Mouse (Mus musculus) forebrain, embryonic 11.5 days (tissue): ENCODE data around the gene Rnf11. TPM values are rescaled to one million over a fixed set of nuclear protein-coding genes. Genes with fewer than 3 reads are reported as not detected.

Source experiments
- ATAC-seq: fragments of 200-750 bp; cut with Nextera tagmentation; replicated peaks from 2 replicates; pipeline ENCODE4 v1.8.0; 2017; ENCODE audit warnings: moderate TSS enrichment; ENCODE audit not compliant: low FRiP score
- DNase-seq: peaks from one replicate; pipeline ENCODE4 v3.0.0-alpha.2; 2017; ENCODE audit warnings: low spot score
- H3K27ac ChIP-seq: fragments of 300-500 bp; sonication (generic); 2 replicates; pipeline ENCODE4 v1.5.1; 2014; ENCODE audit warnings: low read depth, low read length
- H3K27me3 ChIP-seq: fragments of 300-500 bp; sonication (generic); 2 replicates; pipeline ENCODE4 v1.6.1; 2014; ENCODE audit warnings: mild to moderate bottlenecking, low read length, mixed read lengths; ENCODE audit not compliant: control insufficient read depth, insufficient read depth
- H3K36me3 ChIP-seq: fragments of 300-500 bp; sonication (generic); 2 replicates; pipeline ENCODE4 v1.6.1; 2014; ENCODE audit warnings: mild to moderate bottlenecking, low read length, moderate library complexity, mixed read lengths; ENCODE audit not compliant: control insufficient read depth, insufficient read depth
- H3K4me1 ChIP-seq: fragments of 300-500 bp; sonication (generic); replicated peaks from 2 replicates; pipeline ENCODE4 v1.6.1; 2014; ENCODE audit warnings: low read length, mixed read lengths; ENCODE audit not compliant: control insufficient read depth, insufficient read depth
- H3K4me2 ChIP-seq: fragments of 300-500 bp; sonication (generic); 2 replicates; pipeline ENCODE4 v1.6.1; 2014; ENCODE audit warnings: low read depth, mild to moderate bottlenecking, low read length, moderate library complexity, mixed read lengths; ENCODE audit not compliant: severe bottlenecking
- H3K4me3 ChIP-seq: fragments of 300-500 bp; sonication (generic); 2 replicates; pipeline ENCODE4 v1.5.1; 2014; ENCODE audit warnings: low read depth, low read length
- H3K9ac ChIP-seq: fragments of 300-500 bp; sonication (generic); 2 replicates; pipeline ENCODE4 v1.6.1; 2014; ENCODE audit warnings: low read length
- H3K9me3 ChIP-seq: fragments of 300-500 bp; sonication (generic); 2 replicates; pipeline ENCODE4 v1.6.1; 2016; ENCODE audit warnings: low read length, mixed read lengths; ENCODE audit not compliant: control insufficient read depth
- WGBS: fragments of 180-500 bp; shearing (Covaris S2); extraction: QIAGEN DNeasy Blood & Tissue Kit; methylation state at CpG from one replicate; pipeline ENCODE4 v1.1.7; 2014; 5-methylcytosine and 5-hydroxymethylcytosine counted together
- polyA plus RNA-seq: library from polyadenylated mRNA; unstranded; fragments of >200 nt; fragmentation: Nextera tagmentation; extraction: Ambion mirVana; gene quantifications from 2 replicates; pipeline ENCODE4 v1.2.1, GENCODE M21; 2014

Gene Rnf11
- 45.1 and 49.4 TPM in 2 replicates for polyA plus RNA-seq

- Histone ChIP-seq H3K27me3 (no peaks in the 10 kb centered on the region), H3K4me3 (no peak within 1 kb of the TSS), H3K9ac (no peak within 1 kb of the TSS), H3K36me3 (no peaks in the 10 kb centered on the region), H3K4me1 (no peaks in the 10 kb centered on the region), H3K27ac (no peak within 1 kb of the TSS), H3K4me2 (no peak within 1 kb of the TSS), H3K9me3 (no peaks in the 10 kb centered on the region)
- DNase-seq (no peak), ATAC-seq (no peak)
- 83% methylated on average over 3 of the region's 3 CpGs for WGBS
Observed at GRCm38 (mm10) chr4:109484621-109485020, at the start of gene Rnf11. Rnf11 (minus strand) TSS chr4:109484728.

- Histone ChIP-seq H3K9ac (no peak within 1 kb of the TSS), H3K4me1 (no peaks in the 10 kb centered on the region), H3K27ac (no peak within 1 kb of the TSS), H3K9me3 (no peaks in the 10 kb centered on the region), H3K4me3 (no peak within 1 kb of the TSS), H3K4me2 (0 out of 2 replicates have a peak within 1 kb of the TSS, but pooled peaks have one; percentile 1), H3K36me3 (no peaks in the 10 kb centered on the region), H3K27me3 (no peaks in the 10 kb centered on the region)
- 98% methylated on average over 2 of the region's 2 CpGs for WGBS
- no peak for ATAC-seq
- DNase-seq, result no peak
Observed at GRCm38 (mm10) chr4:109531111-109531510, 46.6 kb upstream of the Rnf11 start, which contains the start of gene 4930522H14Rik. 4930522H14Rik (minus strand) TSS chr4:109531297.

GRCm38 (mm10) chr4:109530245-109530816 is 45.8 kb upstream of the Rnf11 start:
- DNase-seq (no peak), ATAC-seq (0 out of 2 replicates have a peak, but pooled peaks have one; percentile 55)
- Histone ChIP-seq H3K4me2 (0 out of 2 replicates have a peak overlapping the region, but pooled peaks have one; percentile 1), H3K9ac (no peak overlapping the region), H3K4me1 (no peaks in the 10 kb centered on the region), H3K27me3 (no peaks in the 10 kb centered on the region), H3K36me3 (no peaks in the 10 kb centered on the region), H3K27ac (no peak overlapping the region), H3K4me3 (no peak overlapping the region), H3K9me3 (no peaks in the 10 kb centered on the region)
- WGBS, result 27% methylated on average over 15 of the region's 15 CpGs

GRCm38 (mm10) chr4:109504885-109505284 is 20.4 kb upstream of the Rnf11 start:
- Histone ChIP-seq H3K36me3 (no peaks in the 10 kb centered on the region), H3K9ac (no peak overlapping the region), H3K9me3 (no peaks in the 10 kb centered on the region), H3K4me3 (no peak overlapping the region), H3K4me2 (no peak overlapping the region), H3K27ac (no peak overlapping the region), H3K27me3 (no peaks in the 10 kb centered on the region), H3K4me1 (no peaks in the 10 kb centered on the region)
- peak; percentile 71; the same call in 1 of the 2 replicates for ATAC-seq
- DNase-seq, result peak; percentile 53
- 8% methylated on average over 5 of the region's 5 CpGs for WGBS

GRCm38 (mm10) chr4:109498476-109498875 is 13.9 kb upstream of the Rnf11 start:
- Histone ChIP-seq H3K4me1 (no peaks in the 10 kb centered on the region), H3K27ac (no peak overlapping the region), H3K36me3 (no peaks in the 10 kb centered on the region), H3K4me3 (no peak overlapping the region), H3K4me2 (no peak overlapping the region), H3K9me3 (no peaks in the 10 kb centered on the region), H3K9ac (no peak overlapping the region), H3K27me3 (no peaks in the 10 kb centered on the region)
- ATAC-seq, result no peak
- 87% methylated on average over 11 of the region's 11 CpGs for WGBS
- DNase-seq, result no peak

GRCm38 (mm10) chr4:109493581-109493980 is 9.1 kb upstream of the Rnf11 start:
- Histone ChIP-seq H3K9me3 (no peaks in the 10 kb centered on the region), H3K27me3 (no peaks in the 10 kb centered on the region), H3K9ac (no peak overlapping the region), H3K27ac (no peak overlapping the region), H3K4me1 (no peaks in the 10 kb centered on the region), H3K4me3 (no peak overlapping the region), H3K36me3 (no peaks in the 10 kb centered on the region), H3K4me2 (no peak overlapping the region)
- ATAC-seq (no peak), DNase-seq (no peak)

- no peaks in the 10 kb centered on the region for H3K36me3 ChIP-seq
- ATAC-seq (no peak), DNase-seq (no peak)
- H3K9ac ChIP-seq, result no peak overlapping the region
- no peaks in the 10 kb centered on the region for H3K9me3 ChIP-seq
- no peaks in the 10 kb centered on the region for H3K4me1 ChIP-seq
- WGBS, result 84% methylated on average over 1 of the region's 1 CpGs
- no peak overlapping the region for H3K4me3 ChIP-seq
- H3K27ac ChIP-seq, result no peak overlapping the region
- no peaks in the 10 kb centered on the region for H3K27me3 ChIP-seq
- H3K4me2 ChIP-seq, result no peak overlapping the region
Observed at GRCm38 (mm10) chr4:109488812-109489211, 4.3 kb upstream of the Rnf11 start.

GRCm38 (mm10) chr4:109482701-109483100 is 1.8 kb downstream of the Rnf11 start:
- Histone ChIP-seq H3K4me1 (no peaks in the 10 kb centered on the region), H3K9me3 (no peaks in the 10 kb centered on the region), H3K9ac (no peak overlapping the region), H3K27ac (no peak overlapping the region), H3K4me3 (no peak overlapping the region), H3K27me3 (no peaks in the 10 kb centered on the region), H3K4me2 (no peak overlapping the region), H3K36me3 (no peaks in the 10 kb centered on the region)
- DNase-seq (no peak), ATAC-seq (no peak)
- WGBS, result 89% methylated on average over 1 of the region's 1 CpGs

GRCm38 (mm10) chr4:109481424-109481823 is 3.1 kb downstream of the Rnf11 start:
- H3K4me2 ChIP-seq, result no peak overlapping the region
- H3K9ac ChIP-seq, result no peak overlapping the region
- WGBS, result 88% methylated on average over 2 of the region's 2 CpGs
- no peak overlapping the region for H3K27ac ChIP-seq
- no peak overlapping the region for H3K4me3 ChIP-seq
- H3K36me3 ChIP-seq, result no peaks in the 10 kb centered on the region
- H3K4me1 ChIP-seq, result no peaks in the 10 kb centered on the region
- no peak for ATAC-seq
- no peak for DNase-seq
- H3K9me3 ChIP-seq, result no peaks in the 10 kb centered on the region
- no peaks in the 10 kb centered on the region for H3K27me3 ChIP-seq
